Mouse (Mus musculus): ENCODE measurements around the gene Gm49369.
"Not testable (repeated sequence)": the region's sequence is repeated elsewhere in the genome, so short reads cannot be mapped to it uniquely, and the experiment has no call there.

Gene Gm49369

DNA sequence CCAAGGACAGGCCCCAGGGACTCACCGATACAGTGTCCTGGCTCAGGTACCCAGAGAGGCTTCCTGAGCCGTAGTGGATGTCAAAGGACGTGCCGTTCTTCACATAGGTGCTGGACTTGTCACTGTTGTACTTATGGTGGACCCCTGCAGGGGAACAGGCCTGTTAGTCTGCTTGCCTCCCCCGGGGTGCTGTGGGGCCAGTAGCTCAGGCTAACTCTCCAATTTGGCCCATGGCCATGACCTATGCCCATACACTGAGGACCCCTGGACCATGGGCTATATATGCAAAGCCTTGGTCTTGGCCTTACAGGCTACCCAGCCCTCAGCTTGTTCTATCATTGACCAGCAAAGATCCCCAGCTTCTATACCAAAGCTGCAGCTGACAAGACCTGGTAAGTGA is at the start of gene Gm49369:
Gene Gm49369 (minus strand): TSS at position 101 of the 400 bp plus-strand sequence.
- no peak for DNase-seq (ENCODE audit: extremely low read depth, low read depth, low spot score)

DNA sequence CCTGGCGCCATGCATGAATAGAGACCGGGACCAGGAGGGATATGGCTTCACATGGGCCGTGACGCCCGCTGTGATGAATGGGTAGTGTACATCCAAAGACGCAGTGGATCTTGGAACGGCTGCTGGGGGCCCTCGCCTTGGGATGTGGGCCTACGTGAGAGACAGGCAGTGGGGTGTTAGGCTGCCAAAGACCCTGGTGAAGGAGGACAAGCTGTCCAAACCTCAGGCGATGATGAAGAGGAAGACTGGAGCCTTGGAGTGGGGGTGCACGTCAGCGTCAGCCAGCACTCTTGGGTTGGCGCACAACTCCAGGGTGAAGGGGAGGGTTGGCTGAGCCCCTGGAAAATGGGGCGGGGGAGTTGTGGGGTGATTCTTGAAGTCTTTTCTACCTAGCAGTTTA is 48.6 kb upstream of the Gm49369 start:
- DNase-seq (ENCODE audit: extremely low read depth, low read depth, low spot score): no peak

- no peak for DNase-seq (ENCODE audit: extremely low read depth, low read depth, low spot score)
These were observed 47.8 kb upstream of the Gm49369 start for GRCm38 (mm10) chr7:142430160-142430678.

DNA sequence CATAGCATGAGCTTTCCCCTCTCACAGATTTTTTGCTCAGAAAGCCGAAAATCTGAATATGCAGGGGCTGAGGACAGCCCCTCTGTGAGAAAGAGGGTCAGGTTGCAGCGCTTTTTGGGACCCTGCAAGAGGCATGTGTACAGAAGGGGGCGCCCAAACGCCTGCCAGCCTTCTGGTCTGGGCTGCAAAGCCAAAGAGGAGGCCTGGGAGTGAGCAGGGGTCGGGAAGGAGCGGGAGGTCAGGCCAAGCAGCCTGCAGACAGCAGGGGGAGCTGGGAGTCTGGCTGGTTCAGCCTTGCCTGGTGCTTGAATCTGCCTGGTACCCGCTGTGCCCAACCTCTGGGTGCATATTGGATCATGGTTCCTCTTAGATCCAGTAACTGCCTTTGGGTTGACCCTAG is 45.7 kb upstream of the Gm49369 start:
- no peak for DNase-seq (ENCODE audit: extremely low read depth, low read depth, low spot score)

GRCm38 (mm10) chr7:142425641-142426213 is 43.3 kb upstream of the Gm49369 start:
- DNase-seq (ENCODE audit: extremely low read depth, low read depth, low spot score): no peak

DNA sequence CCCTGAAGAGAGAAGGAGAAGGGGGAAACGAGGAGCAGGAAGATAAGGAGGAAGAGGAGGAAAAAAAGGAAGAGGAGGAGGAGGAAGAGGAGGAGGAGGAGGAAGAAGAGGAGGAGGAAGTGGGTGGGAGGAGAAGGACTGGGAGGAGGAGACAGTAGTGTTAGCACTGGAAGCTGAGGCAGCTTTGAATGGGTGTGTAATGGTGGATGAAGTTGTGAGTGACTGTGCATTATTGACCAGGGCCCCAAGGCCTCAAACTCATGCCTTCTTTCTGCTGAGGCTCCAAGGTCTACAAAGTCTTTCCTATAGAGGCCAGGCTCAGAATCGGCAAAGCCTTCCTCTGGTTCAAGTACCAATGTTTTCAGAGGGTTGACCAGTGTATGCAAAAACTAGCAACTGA is 39.4 kb upstream of the Gm49369 start:
- no peak for DNase-seq (ENCODE audit: extremely low read depth, low read depth, low spot score)

GRCm38 (mm10) chr7:142419887-142420286 is 37.4 kb upstream of the Gm49369 start:
- no peak for DNase-seq (ENCODE audit: extremely low read depth, low read depth, low spot score)

- no peak for DNase-seq (ENCODE audit: extremely low read depth, low read depth, low spot score)
These were observed 36.2 kb upstream of the Gm49369 start for GRCm38 (mm10) chr7:142418679-142419078.

DNA sequence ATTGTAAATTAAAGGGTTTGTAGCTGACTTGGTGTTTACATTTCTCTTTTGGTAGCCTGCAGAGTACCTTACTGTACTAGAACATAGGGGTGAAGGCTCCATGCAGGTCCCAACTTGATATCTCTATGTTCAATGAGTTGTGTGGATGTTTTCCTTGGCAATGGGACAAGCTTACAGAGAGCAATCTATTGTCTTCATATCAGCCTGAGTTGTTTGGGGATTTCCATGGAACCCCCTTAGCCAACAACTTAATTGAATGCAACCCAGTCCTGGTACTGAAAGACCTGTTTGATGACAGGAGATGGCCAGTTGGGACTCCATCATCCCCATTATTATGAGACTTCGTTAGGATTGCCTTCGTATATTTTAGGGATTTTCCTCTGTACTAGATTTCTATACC is 35.6 kb upstream of the Gm49369 start:
- no peak for DNase-seq (ENCODE audit: extremely low read depth, low read depth, low spot score)

GRCm38 (mm10) chr7:142416225-142416624 is 33.8 kb upstream of the Gm49369 start:
- no peak for DNase-seq (ENCODE audit: extremely low read depth, low read depth, low spot score)

- DNase-seq (ENCODE audit: extremely low read depth, low read depth, low spot score): no peak
These were observed 32.8 kb upstream of the Gm49369 start for GRCm38 (mm10) chr7:142415314-142415713.

GRCm38 (mm10) chr7:142413285-142413684 is 30.8 kb upstream of the Gm49369 start:
- DNase-seq (ENCODE audit: extremely low read depth, low read depth, low spot score): no peak

DNA sequence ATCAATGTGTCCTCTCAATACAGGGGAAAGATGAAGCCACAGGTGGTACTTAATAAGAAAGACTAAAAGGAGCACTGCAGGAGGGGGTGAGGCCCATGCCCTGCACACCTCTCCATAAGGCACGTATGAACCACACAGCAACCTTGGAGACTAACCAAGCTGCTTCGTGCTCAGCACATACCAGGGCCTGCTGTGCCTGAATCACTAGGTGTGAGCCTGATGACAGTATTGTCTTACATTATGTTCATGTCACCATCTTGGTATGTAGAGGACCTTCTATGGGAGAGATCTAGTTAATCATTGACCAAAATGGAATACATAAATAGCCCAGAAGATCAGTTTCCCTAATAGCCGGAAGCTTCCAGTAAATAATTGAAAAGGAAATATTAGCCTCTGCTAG is 27.1 kb upstream of the Gm49369 start:
- no peak for DNase-seq (ENCODE audit: extremely low read depth, low read depth, low spot score)

DNA sequence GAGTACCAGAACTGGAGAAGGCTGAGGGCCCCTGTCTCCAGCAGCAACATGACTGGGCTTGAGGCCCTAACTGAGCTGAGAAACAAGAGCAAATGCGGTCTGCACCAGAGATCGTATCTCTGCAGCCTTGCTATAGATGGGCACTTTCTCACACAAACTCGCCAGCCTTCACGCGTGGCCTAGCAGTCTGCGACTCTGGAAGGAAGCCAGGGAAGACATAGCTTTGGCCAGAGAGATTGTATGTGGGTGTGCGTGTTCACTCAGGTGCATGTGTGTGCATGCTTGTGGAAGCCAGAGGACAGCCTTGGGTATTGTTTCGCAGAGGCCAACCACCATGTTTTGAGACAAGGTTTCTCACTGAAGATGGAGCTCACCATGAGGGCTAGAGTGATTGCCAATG is 26.2 kb upstream of the Gm49369 start:
- no peak for DNase-seq (ENCODE audit: extremely low read depth, low read depth, low spot score)

GRCm38 (mm10) chr7:142407935-142408334 is 25.5 kb upstream of the Gm49369 start:
- DNase-seq (ENCODE audit: extremely low read depth, low read depth, low spot score): no peak

DNA sequence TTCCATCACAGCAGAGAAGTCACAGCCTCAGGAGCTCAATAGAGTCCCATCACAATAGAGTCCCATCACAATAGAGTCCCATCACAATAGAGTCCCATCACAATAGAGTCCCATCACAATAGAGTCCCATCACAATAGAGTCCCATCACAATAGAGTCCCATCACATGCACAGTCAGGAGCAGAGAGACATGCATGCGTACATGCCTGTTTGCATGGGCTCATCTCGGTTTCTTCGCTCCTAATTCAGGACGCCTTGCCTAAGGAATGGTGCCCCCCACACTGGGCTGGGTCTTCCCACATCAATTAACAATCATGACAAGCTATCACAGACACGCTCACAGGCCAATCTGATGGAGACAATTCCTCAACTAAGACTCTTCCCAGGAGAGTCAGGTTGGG is 22.7 kb upstream of the Gm49369 start:
- DNase-seq (ENCODE audit: extremely low read depth, low read depth, low spot score): not testable (repeated sequence)

DNA sequence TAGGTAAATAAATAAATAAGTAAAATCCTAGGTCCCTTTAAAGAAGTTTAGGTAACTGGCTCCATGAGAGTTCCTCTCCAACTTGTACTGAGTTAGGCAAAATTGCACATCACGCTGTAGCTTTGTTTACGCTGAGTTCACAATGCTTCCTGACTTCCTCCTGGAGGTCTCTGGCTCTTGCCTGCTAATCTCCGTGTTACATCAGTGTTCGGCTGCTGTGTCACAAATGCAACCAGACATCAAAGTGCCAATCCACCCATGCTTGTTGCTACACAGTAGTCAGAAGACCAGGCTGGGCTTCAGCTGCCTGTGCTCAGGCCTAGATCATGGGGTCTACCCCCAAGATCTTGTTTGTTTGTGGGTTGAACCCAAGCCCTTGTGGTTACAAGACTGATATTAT is 21.1 kb upstream of the Gm49369 start:
- DNase-seq (ENCODE audit: extremely low read depth, low read depth, low spot score): no peak

- DNase-seq (ENCODE audit: extremely low read depth, low read depth, low spot score): no peak
These were observed 18.3 kb upstream of the Gm49369 start for GRCm38 (mm10) chr7:142400750-142401142.

DNA sequence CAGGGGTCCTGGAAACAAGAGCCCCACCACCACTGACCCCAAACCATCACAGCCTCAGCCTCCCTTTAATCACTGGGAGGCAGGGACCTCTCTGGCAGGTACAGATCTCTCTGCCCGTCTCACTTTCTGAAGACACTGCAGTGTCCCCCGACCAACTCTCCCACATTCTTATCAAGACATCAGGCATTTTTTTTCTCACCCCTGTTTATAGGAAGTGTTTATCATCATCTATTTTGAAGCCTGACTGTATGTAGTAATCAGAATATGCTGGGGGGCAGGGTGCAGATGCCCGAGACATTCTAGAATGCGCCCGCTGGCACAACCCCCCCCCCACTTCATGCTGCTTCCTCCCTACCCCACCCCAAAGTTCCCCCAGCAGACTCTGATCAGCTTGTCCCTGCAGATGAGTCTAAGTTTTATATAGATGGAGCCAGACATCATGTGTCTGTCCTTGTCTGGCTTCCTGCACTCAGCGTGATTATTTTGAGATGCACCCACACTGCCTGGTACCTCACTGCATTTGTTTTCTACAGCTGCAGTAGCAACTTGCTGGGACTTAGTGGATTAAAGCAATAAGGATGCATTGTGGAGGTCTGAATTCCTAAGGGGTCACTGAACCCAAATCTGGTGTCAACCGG is 17.8 kb upstream of the Gm49369 start:
- DNase-seq (ENCODE audit: extremely low read depth, low read depth, low spot score): no peak

- no peak for DNase-seq (ENCODE audit: extremely low read depth, low read depth, low spot score)
These were observed 16.8 kb upstream of the Gm49369 start for GRCm38 (mm10) chr7:142399250-142399649.

- no peak for DNase-seq (ENCODE audit: extremely low read depth, low read depth, low spot score)
These were observed 15.6 kb upstream of the Gm49369 start for GRCm38 (mm10) chr7:142398052-142398451.

DNA sequence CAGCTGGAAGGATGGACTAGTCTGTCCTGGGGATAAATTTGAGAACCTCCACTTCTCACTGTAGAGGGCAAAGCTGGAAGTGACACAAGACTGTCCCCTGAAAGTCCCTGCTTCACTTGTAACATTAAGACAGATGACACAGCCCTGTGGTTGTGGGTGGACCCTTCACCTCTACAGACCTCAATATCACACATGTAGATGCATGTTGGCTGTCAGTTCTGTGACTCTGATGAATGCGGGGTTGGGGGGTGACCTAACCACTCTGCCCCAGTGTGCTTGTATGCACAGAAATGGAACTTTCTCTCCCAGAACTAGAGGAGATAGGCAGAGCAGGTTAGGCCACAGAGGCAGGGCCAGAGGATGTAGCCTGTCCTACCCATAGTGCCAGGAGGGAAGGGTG is 14.1 kb upstream of the Gm49369 start:
- DNase-seq (ENCODE audit: extremely low read depth, low read depth, low spot score): no peak

GRCm38 (mm10) chr7:142395472-142395871 is 13.0 kb upstream of the Gm49369 start:
- DNase-seq (ENCODE audit: extremely low read depth, low read depth, low spot score): no peak

All from fat pad, adult 2 months (tissue).